Mouse (Mus musculus) intestine, embryonic 16.5 days (tissue): ENCODE results near the gene Hpcal4. TPM values are rescaled to one million over a fixed set of nuclear protein-coding genes. Genes with fewer than 3 reads are reported as not detected.
A peak's percentile ranks its signal among the peaks of the same experiment; 100 is the strongest.

Experiments used
- ATAC-seq: fragments of 200-750 bp; cut with Nextera tagmentation; 2 replicates; pipeline ENCODE4 v1.8.0; 2017; ENCODE audit warnings: moderate TSS enrichment, moderate library complexity
- H3K27ac ChIP-seq: fragments of 300-500 bp; sonication (generic); 2 replicates; pipeline ENCODE4 v1.5.1; 2014; ENCODE audit warnings: mild to moderate bottlenecking, low read length
- H3K27me3 ChIP-seq: fragments of 300-500 bp; sonication (generic); replicated peaks from 2 replicates; pipeline ENCODE4 v1.6.1; 2014; ENCODE audit warnings: low read length, control low read depth, mixed read lengths; ENCODE audit not compliant: control insufficient read depth, insufficient read depth
- H3K36me3 ChIP-seq: fragments of 300-500 bp; sonication (generic); 2 replicates; pipeline ENCODE4 v1.6.1; 2014; ENCODE audit warnings: low read length, control low read depth; ENCODE audit not compliant: control insufficient read depth, insufficient read depth
- H3K4me1 ChIP-seq: fragments of 300-500 bp; sonication (generic); 2 replicates; pipeline ENCODE4 v1.6.1; 2014; ENCODE audit warnings: low read length, control low read depth, mixed read lengths; ENCODE audit not compliant: control insufficient read depth, insufficient read depth
- H3K4me2 ChIP-seq: fragments of 300-500 bp; sonication (generic); 2 replicates; pipeline ENCODE4 v1.6.1; 2014; ENCODE audit warnings: low read depth, low read length, control low read depth
- H3K4me3 ChIP-seq: fragments of 300-500 bp; sonication (generic); 2 replicates; pipeline ENCODE4 v1.5.1; 2014; ENCODE audit warnings: mild to moderate bottlenecking, low read length
- H3K9ac ChIP-seq: fragments of 300-500 bp; sonication (generic); 2 replicates; pipeline ENCODE4 v1.6.1; 2014; ENCODE audit warnings: low read depth, low read length
- H3K9me3 ChIP-seq: fragments of 300-500 bp; sonication (generic); 2 replicates; pipeline ENCODE4 v1.6.1; 2016; ENCODE audit warnings: low read length, control low read depth; ENCODE audit not compliant: control insufficient read depth
- WGBS: fragments of 180-500 bp; shearing (Covaris S2); extraction: QIAGEN DNeasy Blood & Tissue Kit; methylation state at CpG from one replicate; pipeline ENCODE4 v1.1.7; 2014; 5-methylcytosine and 5-hydroxymethylcytosine counted together
- polyA plus RNA-seq: library from polyadenylated mRNA; unstranded; fragments of >200 nt; fragmentation: Nextera tagmentation; extraction: Ambion mirVana; gene quantifications from 2 replicates; pipeline ENCODE4 v1.2.1, GENCODE M21; 2015

Gene Hpcal4
- polyA plus RNA-seq, 1 experiment from 2014 or later: 3.4 TPM

DNA sequence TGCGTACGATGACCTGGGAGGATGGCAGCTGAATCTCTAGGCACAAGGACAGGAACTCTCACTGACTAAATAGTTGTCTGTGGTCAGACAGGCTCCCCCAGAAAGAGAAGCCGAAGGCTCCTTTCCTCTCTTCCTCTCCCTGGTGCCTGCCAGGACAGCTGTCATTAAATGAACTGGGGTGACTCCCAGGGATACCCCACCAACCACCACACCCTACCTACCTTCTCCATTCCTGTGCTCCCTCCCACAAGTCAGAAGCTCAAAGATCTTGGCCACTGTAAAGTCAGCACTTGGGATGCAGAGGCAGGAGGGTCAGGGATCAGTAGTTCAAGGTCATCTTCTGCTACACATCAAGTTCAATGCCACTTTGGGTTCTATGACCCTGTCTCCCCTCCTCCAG, 49.8 kb downstream of the Hpcal4 start:
- H3K27me3 ChIP-seq: no peaks in the 10 kb centered on the region
- no peak for ATAC-seq
- no peak overlapping the region for H3K9ac ChIP-seq
- H3K36me3 ChIP-seq: no peaks in the 10 kb centered on the region
- peaks cover 28% of the 10 kb centered on the region for H3K4me1 ChIP-seq
- 74% methylated on average over 3 of the region's 3 CpGs for WGBS
- no peak overlapping the region for H3K27ac ChIP-seq
- H3K4me3 ChIP-seq: no peak overlapping the region
- no peaks in the 10 kb centered on the region for H3K9me3 ChIP-seq
- H3K4me2 ChIP-seq: no peak overlapping the region

DNA sequence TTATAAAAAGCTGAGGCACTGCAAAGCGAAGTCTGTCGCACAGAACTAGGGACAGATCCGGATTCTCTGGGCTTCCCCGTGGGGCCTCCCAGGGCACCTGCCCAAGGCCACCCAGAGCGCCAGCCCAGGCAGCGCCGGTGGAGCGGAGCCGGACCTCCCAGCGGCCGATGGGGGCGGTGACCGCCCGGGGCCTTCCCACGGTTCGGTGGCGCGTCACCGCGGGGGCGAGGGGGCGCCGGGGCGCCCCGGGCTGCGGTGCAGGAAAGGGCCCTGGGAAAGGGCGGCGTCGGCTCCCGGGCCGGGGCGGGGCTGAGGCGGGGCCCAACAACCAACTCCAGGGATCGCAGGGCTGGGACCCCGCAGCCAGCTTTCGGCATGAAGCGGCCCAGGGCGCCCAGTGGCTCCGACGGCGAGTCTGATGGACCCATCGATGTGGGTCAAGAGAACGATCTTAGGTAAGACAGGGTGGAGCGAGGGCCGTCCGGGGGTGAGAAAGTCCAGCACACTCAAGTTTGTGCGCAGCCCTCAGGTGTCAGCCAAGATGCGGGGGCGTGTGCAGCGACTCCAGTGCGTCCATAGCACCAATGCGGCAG, 50.6 kb downstream of the Hpcal4 start, which contains the start of gene Heyl:
TSS of gene Heyl (plus strand) at position 65 of the 593 bp plus-strand sequence.
- peak; percentile 84 for ATAC-seq

DNA sequence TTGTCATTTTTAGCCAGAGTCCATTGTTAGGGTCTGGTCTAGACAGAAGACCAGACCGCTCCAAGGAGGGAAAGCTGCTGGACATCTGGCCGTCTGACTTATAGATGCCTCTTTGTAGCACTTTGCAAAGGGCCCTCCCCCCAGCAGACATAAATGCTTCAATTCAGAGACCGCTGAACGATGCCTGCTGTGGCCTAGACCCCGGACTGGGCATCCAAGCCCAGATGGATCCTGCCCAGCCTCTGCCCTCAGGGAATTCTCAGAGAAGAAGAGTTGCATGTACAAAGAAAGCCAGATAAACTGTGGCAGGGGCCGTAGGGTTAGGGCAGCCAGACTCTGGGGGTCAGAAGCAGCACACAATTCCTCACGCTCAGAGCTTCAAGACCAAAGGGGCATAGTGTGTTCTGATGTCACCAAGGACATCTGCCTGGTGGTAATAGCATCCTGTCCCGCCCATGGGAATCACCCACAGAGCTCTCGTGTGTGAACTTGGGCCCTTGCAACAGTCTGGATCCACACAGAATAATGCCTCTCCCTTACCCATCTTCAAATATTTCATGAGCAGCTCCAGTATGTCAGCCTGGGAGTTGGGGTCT, 52.9 kb downstream of the Hpcal4 start:
- Histone ChIP-seq H3K27ac (peak overlapping the region; percentile 12; the same call in 1 of the 2 replicates), H3K4me1 (peaks cover 12% of the 10 kb centered on the region; the same call in 1 of the 2 replicates), H3K36me3 (no peaks in the 10 kb centered on the region), H3K9ac (0 out of 2 replicates have a peak overlapping the region, but pooled peaks have one; percentile 36), H3K4me3 (no peak overlapping the region), H3K4me2 (peak overlapping the region; percentile 8; the same call in 1 of the 2 replicates), H3K27me3 (no peaks in the 10 kb centered on the region; the same call in 1 of the 2 replicates), H3K9me3 (no peaks in the 10 kb centered on the region)
- no peak for ATAC-seq
- WGBS: 67% methylated on average over 9 of the region's 9 CpGs

More for the DNA sequence above, 50.6 kb downstream of the Hpcal4 start, which contains the start of gene Heyl:
- no peaks in the 10 kb centered on the region for H3K9me3 ChIP-seq
- H3K9ac ChIP-seq: peak within 1 kb of the TSS; percentile 63
- no peaks in the 10 kb centered on the region for H3K36me3 ChIP-seq
- H3K4me1 ChIP-seq: peaks cover 21% of the 10 kb centered on the region
- peak within 1 kb of the TSS; percentile 86 for H3K4me2 ChIP-seq
- H3K27me3 ChIP-seq: no peaks in the 10 kb centered on the region
- peak within 1 kb of the TSS; percentile 53 for H3K4me3 ChIP-seq
- 0 out of 2 replicates have a peak within 1 kb of the TSS, but pooled peaks have one; percentile 3 for H3K27ac ChIP-seq
- WGBS: 2% methylated on average over 52 of the region's 52 CpGs

DNA sequence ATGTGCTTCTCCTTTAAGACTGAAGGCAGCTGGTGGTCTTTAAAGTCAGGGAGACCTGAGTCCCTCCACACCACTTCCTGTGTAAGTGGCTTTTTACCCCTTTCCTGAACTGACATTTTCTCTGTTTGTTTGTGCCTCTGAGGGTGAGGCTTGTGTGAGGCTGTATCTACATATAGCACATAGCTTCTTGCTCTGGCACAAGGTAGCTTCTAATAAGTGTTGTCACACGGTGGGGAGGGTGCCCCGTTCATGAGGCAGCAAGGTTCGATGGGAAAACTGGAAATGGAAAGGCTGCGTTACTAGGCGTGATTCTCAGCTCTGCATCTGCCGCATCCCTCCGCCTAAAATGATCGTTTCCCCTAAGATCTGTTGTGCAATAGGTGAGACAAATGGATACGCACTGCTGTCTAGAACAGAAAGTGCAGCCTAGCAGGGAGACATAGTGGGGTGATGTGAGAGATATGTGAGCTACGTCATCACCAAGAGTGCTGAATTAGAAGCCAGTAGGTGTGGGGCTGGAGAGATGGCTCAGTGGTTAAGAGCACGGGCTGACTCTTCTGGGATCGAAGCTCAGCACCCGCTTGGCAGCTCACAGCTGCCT, 53.5 kb downstream of the Hpcal4 start:
- no peaks in the 10 kb centered on the region; the same call in 1 of the 2 replicates for H3K27me3 ChIP-seq
- no peaks in the 10 kb centered on the region for H3K36me3 ChIP-seq
- H3K4me3 ChIP-seq: no peak overlapping the region
- H3K9me3 ChIP-seq: no peaks in the 10 kb centered on the region
- peaks cover 12% of the 10 kb centered on the region; the same call in 1 of the 2 replicates for H3K4me1 ChIP-seq
- H3K4me2 ChIP-seq: no peak overlapping the region
- WGBS: 75% methylated on average over 13 of the region's 13 CpGs
- peak overlapping the region; percentile 12; the same call in 1 of the 2 replicates for H3K27ac ChIP-seq
- H3K9ac ChIP-seq: 0 out of 2 replicates have a peak overlapping the region, but pooled peaks have one; percentile 36
- ATAC-seq: no peak

DNA sequence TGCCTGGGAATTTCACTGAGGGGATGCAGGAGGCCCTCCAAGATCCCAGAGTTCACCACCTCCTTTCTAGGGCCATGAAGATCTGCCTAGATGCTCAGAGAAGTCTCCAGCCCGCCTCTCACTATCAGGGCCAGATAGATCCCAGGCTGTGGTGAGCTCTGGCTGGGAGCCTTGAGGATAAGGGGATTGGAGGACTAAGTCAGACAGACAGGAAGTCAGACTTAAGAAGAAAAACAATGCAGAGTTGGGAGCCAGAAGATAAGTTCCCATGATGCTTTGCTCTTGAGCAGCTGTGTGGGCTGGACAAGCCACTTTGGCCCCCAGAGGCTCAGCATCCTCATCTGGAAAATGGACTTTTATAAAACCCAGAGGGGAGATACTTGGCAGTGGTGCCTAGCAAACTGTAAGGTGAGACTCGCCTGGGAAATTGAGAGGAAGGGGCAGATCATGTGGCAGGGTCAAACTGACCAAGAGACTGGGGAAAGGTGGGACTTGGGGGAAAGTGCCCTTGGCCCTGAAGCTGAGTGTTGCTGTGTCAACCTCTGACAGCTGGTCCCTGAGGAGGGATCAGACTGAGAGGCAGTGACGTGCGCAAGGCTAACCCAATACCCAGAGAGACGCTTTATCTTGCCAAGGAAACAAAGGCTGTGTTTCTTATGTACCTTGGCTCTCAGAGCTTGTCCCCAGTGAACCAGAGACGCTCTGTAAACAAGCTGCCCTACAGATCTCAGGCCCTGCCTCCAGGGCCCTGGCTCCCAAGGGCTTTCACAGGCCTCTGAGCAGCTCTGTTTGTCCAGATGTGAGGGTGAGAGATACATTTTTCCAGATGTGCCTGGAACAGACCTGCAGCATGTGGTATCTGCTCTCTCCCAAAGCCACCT, 54.6 kb downstream of the Hpcal4 start:
- WGBS: 64% methylated on average over 6 of the region's 6 CpGs
- Histone ChIP-seq H3K27ac (peak overlapping the region; percentile 38), H3K9ac (no peak overlapping the region), H3K27me3 (no peaks in the 10 kb centered on the region; the same call in 1 of the 2 replicates), H3K36me3 (0 out of 2 replicates have a peak, but pooled peaks cover 2% of the 10 kb centered on the region), H3K9me3 (no peaks in the 10 kb centered on the region), H3K4me1 (peaks cover 12% of the 10 kb centered on the region; the same call in 1 of the 2 replicates), H3K4me3 (no peak overlapping the region), H3K4me2 (no peak overlapping the region)
- ATAC-seq: no peak

DNA sequence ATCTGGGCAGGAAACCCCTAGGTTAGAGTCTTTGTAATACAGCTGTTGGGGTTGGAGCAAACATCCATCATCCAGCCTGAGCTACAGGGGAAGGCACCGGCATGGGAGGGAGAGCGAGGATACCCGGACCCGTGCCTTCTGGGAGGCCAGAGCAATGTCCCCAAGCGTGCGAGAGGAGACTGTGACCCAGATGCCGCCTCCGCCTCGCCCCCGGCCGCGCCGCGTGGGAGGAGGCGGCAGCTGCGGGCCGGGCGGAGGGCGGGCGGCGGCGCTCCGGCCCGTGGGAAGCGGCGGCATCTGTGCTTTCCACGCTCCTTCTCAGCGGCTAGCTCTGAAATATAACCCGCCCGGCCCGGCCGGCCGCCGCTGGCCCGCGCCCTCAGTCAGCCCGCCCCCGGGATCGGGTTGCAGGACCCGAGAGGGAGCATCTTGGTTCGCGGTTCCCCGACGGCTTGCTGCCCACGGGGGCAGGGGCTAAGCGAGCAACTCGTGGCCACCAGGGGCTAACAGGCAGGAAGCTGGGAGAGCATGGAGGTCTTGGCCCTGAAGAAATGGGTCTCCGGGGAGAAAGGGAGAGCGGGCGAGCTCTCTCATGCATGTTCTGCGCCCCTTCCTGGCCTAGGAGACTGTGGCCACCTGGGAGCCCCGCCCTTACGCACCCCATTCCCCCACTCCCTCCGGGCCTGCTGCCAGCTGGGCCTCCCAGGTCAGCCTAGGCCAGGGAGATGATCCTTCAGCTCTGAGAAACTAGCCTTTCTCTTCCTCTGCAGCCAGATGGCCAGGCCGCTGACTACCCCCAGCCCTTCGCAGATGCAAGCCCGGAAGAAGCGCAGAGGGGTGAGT, 56.6 kb downstream of the Hpcal4 start:
- peak; percentile 81 for ATAC-seq
- WGBS: 8% methylated on average over 56 of the region's 58 CpGs
- 0 out of 2 replicates have a peak, but pooled peaks cover 2% of the 10 kb centered on the region for H3K36me3 ChIP-seq

More for the DNA sequence above, 56.6 kb downstream of the Hpcal4 start:
- Histone ChIP-seq H3K27ac (peak overlapping the region; percentile 53), H3K4me1 (0 out of 2 replicates have a peak, but pooled peaks cover 3% of the 10 kb centered on the region), H3K27me3 (no peaks in the 10 kb centered on the region; the same call in 1 of the 2 replicates), H3K4me3 (peak overlapping the region; percentile 39), H3K9ac (peak overlapping the region; percentile 63), H3K9me3 (no peaks in the 10 kb centered on the region), H3K4me2 (peak overlapping the region; percentile 59)
